Mouse (Mus musculus) embryonic facial prominence, embryonic 13.5 days (tissue): ENCODE measurements at regions not wholly inside any gene's neighbourhood (a gene's known extent, or its start where the extent isn't known, plus 50 kb on each side); places are given as distances from the start of the nearest gene placed in this dataset.

Source experiments
- ATAC-seq: fragments of 200-750 bp; cut with Nextera tagmentation; 2 replicates; pipeline ENCODE4 v1.8.0; 2017; ENCODE audit warnings: low read depth; ENCODE audit not compliant: insufficient number of reproducible peaks, insufficient read depth, low FRiP score, low TSS enrichment
- H3K27ac ChIP-seq: fragments of 300-500 bp; sonication (generic); 2 replicates; pipeline ENCODE4 v1.5.1; 2015; ENCODE audit warnings: moderate library complexity, mild to moderate bottlenecking, inconsistent platforms
- H3K27me3 ChIP-seq: fragments of 300-500 bp; sonication (generic); 2 replicates; pipeline ENCODE4 v1.6.1; 2015; ENCODE audit warnings: mild to moderate bottlenecking, inconsistent platforms
- H3K36me3 ChIP-seq: fragments of 300-500 bp; sonication (generic); 2 replicates; pipeline ENCODE4 v1.6.1; 2015; ENCODE audit warnings: mild to moderate bottlenecking, inconsistent platforms
- H3K4me1 ChIP-seq: fragments of 300-500 bp; sonication (generic); 2 replicates; pipeline ENCODE4 v1.6.1; 2015; ENCODE audit warnings: inconsistent platforms
- H3K4me2 ChIP-seq: fragments of 300-500 bp; sonication (generic); 2 replicates; pipeline ENCODE4 v1.6.1; 2015; ENCODE audit warnings: moderate library complexity, mild to moderate bottlenecking, inconsistent platforms
- H3K4me3 ChIP-seq: fragments of 300-500 bp; sonication (generic); 2 replicates; pipeline ENCODE4 v1.5.1; 2015; ENCODE audit warnings: mild to moderate bottlenecking, inconsistent platforms
- H3K9ac ChIP-seq: fragments of 300-500 bp; sonication (generic); 2 replicates; pipeline ENCODE4 v1.6.1; 2015; ENCODE audit warnings: mild to moderate bottlenecking, inconsistent platforms
- H3K9me3 ChIP-seq: fragments of 300-500 bp; sonication (generic); 2 replicates; pipeline ENCODE4 v1.6.1; 2016; ENCODE audit warnings: inconsistent platforms
- WGBS: fragments of 180-500 bp; shearing (Covaris S2); methylation state at CpG from one replicate; pipeline ENCODE4 v1.1.7; 2015; ENCODE audit warnings: mixed read lengths; 5-methylcytosine and 5-hydroxymethylcytosine counted together

- Histone ChIP-seq H3K4me2 (no peak overlapping the region), H3K36me3 (no peaks in the 10 kb centered on the region), H3K9ac (no peak overlapping the region), H3K9me3 (no peaks in the 10 kb centered on the region), H3K27me3 (no peaks in the 10 kb centered on the region), H3K4me1 (no peaks in the 10 kb centered on the region), H3K4me3 (no peak overlapping the region), H3K27ac (no peak overlapping the region)
- 80% methylated on average over 2 of the region's 2 CpGs for WGBS
- no peak for ATAC-seq
Measured at GRCm38 (mm10) chr12:39714169-39714794, 323.5 kb downstream of the Arl4a start.

GRCm38 (mm10) chr12:39711807-39712206 lies 326.0 kb downstream of the Arl4a start:
- Histone ChIP-seq H3K27me3 (no peaks in the 10 kb centered on the region), H3K4me3 (no peak overlapping the region), H3K9ac (no peak overlapping the region), H3K36me3 (no peaks in the 10 kb centered on the region), H3K9me3 (no peaks in the 10 kb centered on the region), H3K4me2 (no peak overlapping the region), H3K4me1 (no peaks in the 10 kb centered on the region), H3K27ac (no peak overlapping the region)
- no peak for ATAC-seq
- 78% methylated on average over 1 of the region's 1 CpGs for WGBS

GRCm38 (mm10) chr12:39709850-39710249 lies 328.0 kb downstream of the Arl4a start:
- no peak overlapping the region for H3K4me3 ChIP-seq
- H3K27me3 ChIP-seq, result no peaks in the 10 kb centered on the region
- no peaks in the 10 kb centered on the region for H3K4me1 ChIP-seq
- H3K27ac ChIP-seq, result peak overlapping the region; percentile 35; the same call in 1 of the 2 replicates
- 75% methylated on average over 5 of the region's 5 CpGs for WGBS
- H3K9ac ChIP-seq, result no peak overlapping the region
- no peaks in the 10 kb centered on the region for H3K36me3 ChIP-seq
- ATAC-seq, result no peak
- H3K4me2 ChIP-seq, result no peak overlapping the region
- H3K9me3 ChIP-seq, result no peaks in the 10 kb centered on the region

- no peaks in the 10 kb centered on the region for H3K27me3 ChIP-seq
- 31% methylated on average over 3 of the region's 3 CpGs for WGBS
- no peaks in the 10 kb centered on the region for H3K36me3 ChIP-seq
- no peak for ATAC-seq
- H3K9me3 ChIP-seq, result no peaks in the 10 kb centered on the region
- H3K4me3 ChIP-seq, result no peak overlapping the region
- H3K9ac ChIP-seq, result no peak overlapping the region
- no peak overlapping the region for H3K27ac ChIP-seq
- no peak overlapping the region for H3K4me2 ChIP-seq
- H3K4me1 ChIP-seq, result no peaks in the 10 kb centered on the region
Measured at GRCm38 (mm10) chr12:39697182-39697581, 340.6 kb downstream of the Arl4a start.

GRCm38 (mm10) chr12:39695322-39695721 lies 342.5 kb downstream of the Arl4a start:
- Histone ChIP-seq H3K27me3 (no peaks in the 10 kb centered on the region), H3K4me2 (no peak overlapping the region), H3K27ac (no peak overlapping the region), H3K9me3 (no peaks in the 10 kb centered on the region), H3K4me1 (no peaks in the 10 kb centered on the region), H3K9ac (no peak overlapping the region), H3K4me3 (no peak overlapping the region), H3K36me3 (no peaks in the 10 kb centered on the region)
- no peak for ATAC-seq
- 77% methylated on average over 1 of the region's 1 CpGs for WGBS

GRCm38 (mm10) chr12:39692043-39692442 lies 345.8 kb downstream of the Arl4a start:
- no peak overlapping the region for H3K4me2 ChIP-seq
- H3K4me1 ChIP-seq, result no peaks in the 10 kb centered on the region
- no peaks in the 10 kb centered on the region for H3K27me3 ChIP-seq
- no peak overlapping the region for H3K9ac ChIP-seq
- no peak overlapping the region for H3K4me3 ChIP-seq
- H3K9me3 ChIP-seq, result no peaks in the 10 kb centered on the region
- no peak overlapping the region for H3K27ac ChIP-seq
- H3K36me3 ChIP-seq, result no peaks in the 10 kb centered on the region
- no peak for ATAC-seq
- WGBS, result 80% methylated on average over 2 of the region's 2 CpGs

GRCm38 (mm10) chr12:39685399-39685798 lies 352.4 kb downstream of the Arl4a start:
- no peak overlapping the region for H3K27ac ChIP-seq

GRCm38 (mm10) chr12:39682121-39682520 lies 355.7 kb downstream of the Arl4a start:
- Histone ChIP-seq H3K4me2 (no peak overlapping the region), H3K36me3 (no peaks in the 10 kb centered on the region), H3K27me3 (no peaks in the 10 kb centered on the region), H3K4me3 (no peak overlapping the region), H3K27ac (no peak overlapping the region), H3K4me1 (no peaks in the 10 kb centered on the region), H3K9ac (no peak overlapping the region), H3K9me3 (no peaks in the 10 kb centered on the region)
- ATAC-seq, result no peak
- WGBS, result 85% methylated on average over 1 of the region's 1 CpGs

More at GRCm38 (mm10) chr12:39685399-39685798, 352.4 kb downstream of the Arl4a start:
- no peaks in the 10 kb centered on the region for H3K27me3 ChIP-seq
- H3K9ac ChIP-seq, result no peak overlapping the region
- no peaks in the 10 kb centered on the region for H3K4me1 ChIP-seq
- no peak for ATAC-seq
- H3K9me3 ChIP-seq, result no peaks in the 10 kb centered on the region
- H3K36me3 ChIP-seq, result no peaks in the 10 kb centered on the region
- no peak overlapping the region for H3K4me3 ChIP-seq
- H3K4me2 ChIP-seq, result no peak overlapping the region

GRCm38 (mm10) chr12:39675608-39676007 lies 362.2 kb downstream of the Arl4a start:
- no peaks in the 10 kb centered on the region for H3K36me3 ChIP-seq
- H3K4me1 ChIP-seq, result no peaks in the 10 kb centered on the region
- no peak overlapping the region for H3K4me2 ChIP-seq
- no peak overlapping the region for H3K9ac ChIP-seq
- 86% methylated on average over 2 of the region's 2 CpGs for WGBS
- H3K9me3 ChIP-seq, result no peaks in the 10 kb centered on the region
- no peaks in the 10 kb centered on the region for H3K27me3 ChIP-seq
- no peak for ATAC-seq
- no peak overlapping the region for H3K4me3 ChIP-seq
- H3K27ac ChIP-seq, result no peak overlapping the region

- H3K4me3 ChIP-seq, result no peak overlapping the region
- no peak for ATAC-seq
- H3K36me3 ChIP-seq, result no peaks in the 10 kb centered on the region
- no peak overlapping the region for H3K4me2 ChIP-seq
- no peak overlapping the region for H3K27ac ChIP-seq
- H3K4me1 ChIP-seq, result no peaks in the 10 kb centered on the region
- no peak overlapping the region for H3K9ac ChIP-seq
- no peaks in the 10 kb centered on the region for H3K9me3 ChIP-seq
- 81% methylated on average over 2 of the region's 2 CpGs for WGBS
- H3K27me3 ChIP-seq, result no peaks in the 10 kb centered on the region
Measured at GRCm38 (mm10) chr12:39667701-39668100, 370.1 kb downstream of the Arl4a start.

GRCm38 (mm10) chr12:39665448-39665847 lies 372.4 kb downstream of the Arl4a start:
- Histone ChIP-seq H3K9ac (no peak overlapping the region), H3K4me3 (no peak overlapping the region), H3K27me3 (no peaks in the 10 kb centered on the region), H3K9me3 (no peaks in the 10 kb centered on the region), H3K36me3 (no peaks in the 10 kb centered on the region), H3K4me2 (no peak overlapping the region), H3K4me1 (no peaks in the 10 kb centered on the region), H3K27ac (no peak overlapping the region)
- 15% methylated on average over 4 of the region's 4 CpGs for WGBS
- ATAC-seq, result no peak

- Histone ChIP-seq H3K4me3 (no peak overlapping the region), H3K9me3 (no peaks in the 10 kb centered on the region), H3K4me2 (no peak overlapping the region), H3K27ac (no peak overlapping the region), H3K36me3 (no peaks in the 10 kb centered on the region), H3K4me1 (no peaks in the 10 kb centered on the region), H3K27me3 (no peaks in the 10 kb centered on the region), H3K9ac (no peak overlapping the region)
- ATAC-seq, result no peak
- WGBS, result 65% methylated on average over 4 of the region's 4 CpGs
Measured at GRCm38 (mm10) chr12:39660420-39660819, 377.4 kb downstream of the Arl4a start.

- no peak for ATAC-seq
Measured at GRCm38 (mm10) chr12:39656606-39657005, 381.2 kb downstream of the Arl4a start.

More at GRCm38 (mm10) chr12:39656606-39657005, 381.2 kb downstream of the Arl4a start:
- Histone ChIP-seq H3K4me3 (no peak overlapping the region), H3K9me3 (no peaks in the 10 kb centered on the region), H3K4me2 (no peak overlapping the region), H3K36me3 (no peaks in the 10 kb centered on the region), H3K27me3 (no peaks in the 10 kb centered on the region), H3K9ac (no peak overlapping the region), H3K27ac (no peak overlapping the region), H3K4me1 (no peaks in the 10 kb centered on the region)
